Mouse (Mus musculus) CH12F3 (cell line): ENCODE measurements around the gene Klk14.

Source experiments
- in situ Hi-C: fragments of 300-500 bp; cut with MboI; formaldehyde crosslinking; loops from 2 replicates; pipeline ENCODE4 v1.14.3; 2020; ENCODE audit warnings: low sequenced_read_pairs

Gene Klk14

DNA sequence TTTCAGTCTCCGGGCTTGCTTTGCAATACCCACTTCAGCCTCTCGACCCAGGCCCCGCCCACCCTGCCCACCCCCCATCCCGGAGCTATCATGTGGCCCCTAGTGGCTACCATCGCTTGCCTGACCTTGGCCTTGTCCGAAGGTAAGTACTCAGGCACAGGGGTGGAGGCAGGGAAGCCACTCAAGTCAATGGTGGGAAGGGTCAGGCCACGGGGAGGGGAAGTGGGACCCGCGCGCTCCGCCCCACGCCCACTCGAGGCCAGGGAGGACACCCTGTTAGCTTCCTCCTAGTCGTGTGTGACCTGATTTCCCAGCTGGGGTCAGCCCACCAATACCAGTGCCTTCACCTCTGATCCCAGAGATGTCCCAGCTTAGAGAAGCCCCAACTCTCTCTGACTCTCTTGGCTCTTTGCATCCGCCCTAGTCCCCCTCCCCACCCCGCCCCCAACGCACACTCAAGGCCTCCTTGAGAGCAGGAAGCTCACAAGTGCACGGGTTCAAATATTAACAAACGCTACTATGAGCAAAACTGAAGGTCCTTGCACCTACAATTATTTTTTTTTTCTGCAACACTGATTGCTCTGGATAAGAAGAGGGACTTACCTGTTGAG, 23.6 kb downstream of the Klk14 start:
- in situ Hi-C loops, result no loop called here
